Mouse (Mus musculus) layer of hippocampus, adult 9-11 months (tissue): ENCODE results near the gene Ldlrap1.

Experiments used
- DNase-seq: peaks from one replicate; pipeline ENCODE4 v3.0.0; 2022

Gene Ldlrap1

DNA sequence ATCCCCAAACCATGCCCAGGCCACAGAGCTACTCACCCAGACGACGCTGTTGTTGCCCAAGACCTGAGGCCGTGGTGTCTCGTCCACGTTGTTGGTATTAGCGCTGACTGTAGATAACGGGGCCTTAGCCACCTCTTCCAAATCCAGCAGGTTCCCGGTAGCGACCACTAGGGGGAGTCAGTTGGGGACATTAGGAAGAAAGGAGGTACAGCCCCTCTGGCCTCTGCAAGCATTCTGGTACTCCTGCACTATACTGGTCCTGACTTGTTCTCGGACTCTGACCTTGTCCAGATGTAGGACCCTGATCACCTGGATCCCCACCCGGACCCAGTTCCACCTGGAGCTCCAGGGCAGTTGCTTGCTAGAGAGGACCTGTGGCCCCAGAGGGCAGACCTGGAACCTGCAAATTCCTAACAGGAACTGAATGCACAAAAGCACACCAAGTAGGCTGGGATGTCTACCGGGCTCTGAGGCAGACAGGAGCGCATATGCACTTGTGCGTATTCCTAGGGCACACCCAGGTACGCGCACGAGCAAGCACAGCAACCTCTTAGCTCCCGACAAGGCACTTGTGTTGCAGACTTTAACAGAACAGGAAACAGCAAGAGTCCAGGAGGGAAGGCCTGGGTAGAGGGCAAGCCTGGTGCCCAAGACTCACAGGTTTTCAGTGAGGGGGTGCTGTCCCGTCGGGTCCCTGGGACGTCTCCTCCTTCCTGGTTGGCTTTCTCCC, 18.4 kb downstream of the Ldlrap1 start:
- DNase-seq: no peak

DNA sequence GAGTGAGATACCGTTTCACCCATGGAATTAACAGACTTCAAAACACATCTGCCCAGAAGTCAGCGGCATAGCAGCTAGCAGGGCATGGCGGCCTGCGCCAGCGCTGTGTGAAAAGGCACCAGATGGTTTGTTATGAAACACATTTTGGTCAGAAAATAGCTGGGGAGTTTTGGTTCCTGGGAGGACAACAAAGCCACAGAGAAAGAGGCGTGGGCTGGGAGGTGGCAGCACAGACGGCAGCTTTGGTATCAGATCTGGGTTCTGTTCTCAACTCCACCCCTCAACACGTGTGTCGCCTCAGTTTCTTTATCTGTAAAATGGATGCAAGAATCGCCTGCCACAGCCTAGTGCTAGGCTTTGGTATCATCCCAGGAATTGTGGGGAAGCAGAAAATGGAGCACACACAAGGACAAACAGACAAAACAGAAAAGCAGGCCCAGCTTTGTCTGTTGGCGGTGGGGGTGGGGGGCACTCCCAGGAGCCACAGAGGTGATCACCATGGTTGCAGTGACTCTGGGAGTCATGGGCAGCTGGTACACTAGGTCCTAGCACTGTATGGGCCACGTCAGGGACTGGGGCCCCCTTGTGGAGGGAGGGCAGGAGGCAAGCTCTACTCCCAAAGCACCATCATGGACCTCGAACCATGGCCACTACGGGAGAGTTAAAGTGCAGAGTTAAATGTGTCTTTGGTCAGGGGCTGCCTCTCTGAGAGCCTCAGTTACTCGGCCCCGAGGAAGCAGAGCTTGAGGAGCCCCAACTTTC, 21.7 kb downstream of the Ldlrap1 start:
- DNase-seq: peak; percentile 86

- DNase-seq: no peak
These were observed 23.8 kb downstream of the Ldlrap1 start for GRCm38 (mm10) chr4:134743881-134744633.

GRCm38 (mm10) chr4:134741949-134742348, 25.9 kb downstream of the Ldlrap1 start:
- DNase-seq: no peak

DNA sequence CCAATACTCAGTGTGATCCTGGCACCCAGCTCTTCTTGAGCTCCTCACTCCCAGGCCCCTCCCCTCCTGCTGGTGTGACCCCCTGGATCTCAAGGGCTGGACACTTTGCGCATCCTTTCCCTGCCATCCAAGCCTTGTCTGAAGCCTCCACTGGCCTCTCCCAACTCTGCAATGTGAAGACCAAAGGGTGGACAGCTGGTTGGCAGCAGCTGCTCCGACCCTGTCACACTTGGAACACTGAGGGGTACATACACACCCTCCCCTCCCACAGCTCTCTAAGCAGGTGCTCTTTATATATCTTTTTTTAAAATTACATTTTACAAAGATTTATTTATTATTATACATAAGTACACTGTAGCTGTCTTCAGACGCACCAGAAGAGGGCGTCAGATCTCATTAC, 27.6 kb downstream of the Ldlrap1 start:
- DNase-seq: no peak

DNA sequence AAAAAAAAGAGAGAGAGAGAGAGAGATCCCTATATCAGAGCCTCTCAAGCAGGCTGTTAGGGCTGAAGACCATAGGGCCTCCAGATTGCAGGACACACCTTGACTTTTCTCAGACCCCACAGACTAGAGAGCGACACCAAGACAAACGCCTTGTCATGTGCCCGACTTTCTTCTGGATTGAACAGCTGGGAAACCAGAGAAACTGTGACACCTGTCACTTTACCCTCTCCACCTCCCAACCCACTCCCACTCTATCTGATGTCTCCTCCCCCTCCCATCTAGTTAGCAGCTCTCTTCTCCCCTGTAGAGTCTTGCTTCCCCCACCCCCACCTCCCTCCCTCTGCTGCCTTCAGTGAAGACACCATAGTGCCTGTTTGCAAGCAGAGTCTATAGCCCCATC, 28.3 kb downstream of the Ldlrap1 start:
- no peak for DNase-seq

DNA sequence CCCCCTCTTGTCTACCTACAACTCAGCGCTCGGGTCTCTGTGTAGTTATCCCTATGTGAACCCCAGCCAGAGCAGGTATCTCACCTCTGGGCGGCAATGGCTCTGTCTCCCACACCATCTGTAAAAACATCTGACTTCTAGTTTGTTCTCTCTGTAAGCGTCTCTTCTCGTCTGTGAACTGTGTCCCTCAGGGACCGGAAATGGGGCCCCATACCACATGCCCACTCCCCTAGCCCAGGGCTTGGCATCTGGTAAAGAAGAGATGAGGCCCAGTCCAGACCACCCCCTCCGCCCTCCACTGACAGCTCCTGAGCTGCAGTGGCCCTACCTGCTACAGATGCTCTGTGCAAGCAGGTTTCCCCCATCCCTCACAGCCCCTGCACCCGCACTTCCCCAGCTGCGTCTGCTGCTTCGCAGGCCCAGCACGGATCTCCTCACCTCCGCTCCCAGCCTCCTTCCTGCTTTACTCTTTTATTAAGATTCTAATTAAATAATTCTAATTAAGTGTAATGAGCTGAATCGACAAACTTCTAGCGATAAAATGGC, 30.4 kb downstream of the Ldlrap1 start:
- no peak for DNase-seq

- DNase-seq: no peak
These were observed 31.7 kb downstream of the Ldlrap1 start for GRCm38 (mm10) chr4:134736147-134736546.

DNA sequence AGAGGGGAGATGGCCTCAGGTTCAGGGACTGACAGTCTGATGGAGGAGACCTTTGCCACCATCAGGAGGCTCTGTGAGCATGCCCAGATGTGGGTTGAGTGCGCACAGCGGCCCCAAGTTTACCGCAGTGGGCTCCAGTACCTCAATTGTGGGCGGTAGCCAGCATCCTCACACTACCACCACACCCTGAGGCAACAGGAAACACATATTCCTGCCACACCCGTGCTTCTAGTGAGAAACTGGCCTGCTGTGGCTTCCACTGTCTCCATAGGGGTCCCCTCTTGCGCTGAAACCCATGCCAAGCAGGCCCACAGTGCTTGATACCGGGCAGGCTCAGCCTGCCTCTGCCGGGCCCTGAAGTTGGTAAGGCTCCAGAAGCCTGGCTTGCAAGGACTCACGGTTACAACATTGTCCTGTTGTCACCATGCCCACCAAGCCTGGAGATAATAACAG, 33.2 kb downstream of the Ldlrap1 start:
- no peak for DNase-seq

- DNase-seq: no peak
These were observed 33.7 kb downstream of the Ldlrap1 start for GRCm38 (mm10) chr4:134734038-134734628.

GRCm38 (mm10) chr4:134733371-134733770, 34.5 kb downstream of the Ldlrap1 start:
- DNase-seq: no peak

DNA sequence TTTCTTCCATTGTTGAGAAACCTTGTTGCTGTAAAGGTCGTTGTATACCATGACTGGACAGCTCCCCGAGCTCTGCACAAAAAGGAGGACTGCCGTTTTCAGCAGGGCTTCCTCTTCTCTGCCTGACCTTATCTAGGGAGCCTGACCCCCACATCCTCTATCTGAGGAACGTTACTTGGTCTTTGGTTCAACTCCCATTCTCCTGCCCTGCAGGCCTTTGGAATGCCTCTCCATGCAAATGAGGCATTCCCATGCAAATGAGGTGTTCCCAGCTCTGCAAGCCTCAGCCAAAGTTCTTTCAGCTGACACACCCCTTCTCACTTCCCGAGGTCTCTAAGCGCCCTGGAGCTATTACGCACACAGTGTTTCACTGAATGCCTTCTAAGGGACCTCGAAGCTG, 37.7 kb downstream of the Ldlrap1 start:
- no peak for DNase-seq

DNA sequence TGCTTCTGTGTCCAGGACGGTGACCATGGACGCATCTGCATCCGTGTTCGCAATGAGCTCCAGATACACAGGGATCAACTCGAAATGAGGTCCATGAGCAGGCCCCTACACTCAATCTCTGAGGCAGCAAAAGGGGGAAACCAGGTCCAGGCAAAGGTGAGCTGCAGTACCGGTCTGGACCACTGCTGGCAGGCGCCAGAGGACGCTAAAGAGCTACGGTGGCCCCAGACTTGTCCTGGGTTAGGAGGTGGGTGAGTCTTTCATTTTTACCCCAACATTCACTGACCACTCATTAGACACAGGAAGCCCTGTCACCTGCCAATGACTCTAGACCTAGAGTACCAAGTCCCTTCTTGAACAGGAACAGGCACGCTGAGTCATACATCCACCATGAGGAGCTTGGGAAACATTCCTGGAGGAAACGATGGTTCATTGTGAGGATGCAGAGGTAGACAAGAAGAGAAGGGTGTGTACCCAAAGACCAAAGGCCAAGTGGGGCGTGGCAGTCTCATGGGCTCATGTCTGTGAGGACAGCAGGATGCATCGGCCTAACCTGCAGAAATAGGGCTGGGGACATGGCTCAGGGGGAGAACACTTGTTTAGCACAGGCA, 42.0 kb downstream of the Ldlrap1 start:
- DNase-seq: no peak

- DNase-seq: no peak
These were observed 42.9 kb downstream of the Ldlrap1 start for GRCm38 (mm10) chr4:134724974-134725373.

GRCm38 (mm10) chr4:134723251-134723650, 44.6 kb downstream of the Ldlrap1 start:
- DNase-seq: no peak

- no peak for DNase-seq
These were observed 46.7 kb downstream of the Ldlrap1 start for GRCm38 (mm10) chr4:134721076-134721475.

- DNase-seq: no peak
These were observed 47.5 kb downstream of the Ldlrap1 start for GRCm38 (mm10) chr4:134720371-134720770.

DNA sequence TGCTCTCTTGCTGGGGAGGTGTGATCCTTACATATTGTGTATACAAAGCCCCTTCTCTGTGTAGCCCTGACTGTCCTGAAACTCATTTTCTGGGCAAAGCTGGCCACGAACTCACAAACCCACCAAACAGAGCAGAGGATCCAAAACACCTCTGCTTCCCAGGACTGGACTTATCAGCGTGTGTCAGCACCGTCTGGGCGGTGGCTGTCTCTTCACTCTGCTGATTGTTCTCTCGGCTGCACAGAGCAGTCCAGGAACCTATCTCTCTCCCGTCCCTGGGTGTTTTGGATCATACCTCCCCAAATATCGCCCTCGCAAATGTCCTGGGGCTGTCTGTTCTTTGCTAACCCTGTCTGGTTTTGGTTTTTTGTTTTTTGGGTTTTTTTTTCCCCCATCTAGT, 48.3 kb downstream of the Ldlrap1 start:
- no peak for DNase-seq

- DNase-seq: peak; percentile 81
These were observed 53.9 kb downstream of the Ldlrap1 start for GRCm38 (mm10) chr4:134713937-134714336.

DNA sequence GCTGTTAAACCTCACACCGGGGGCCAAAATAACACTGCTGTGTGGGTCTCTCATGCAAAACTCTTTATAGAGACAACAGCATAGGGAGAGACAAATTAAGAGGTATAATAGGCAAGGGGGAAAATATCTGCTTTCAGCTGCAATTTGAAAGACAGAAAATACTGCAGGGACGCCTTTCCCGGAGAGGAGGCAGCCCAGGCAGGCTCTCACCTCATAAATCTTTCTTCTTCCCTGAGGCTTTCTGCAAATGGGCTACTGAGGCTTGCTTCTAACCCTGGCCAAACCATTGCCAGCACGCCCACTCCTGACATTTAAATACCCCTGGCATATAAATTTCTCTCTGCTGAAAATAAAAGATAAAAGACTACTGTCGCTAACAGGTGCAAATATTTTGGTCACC, 62.5 kb downstream of the Ldlrap1 start:
- DNase-seq: no peak

DNA sequence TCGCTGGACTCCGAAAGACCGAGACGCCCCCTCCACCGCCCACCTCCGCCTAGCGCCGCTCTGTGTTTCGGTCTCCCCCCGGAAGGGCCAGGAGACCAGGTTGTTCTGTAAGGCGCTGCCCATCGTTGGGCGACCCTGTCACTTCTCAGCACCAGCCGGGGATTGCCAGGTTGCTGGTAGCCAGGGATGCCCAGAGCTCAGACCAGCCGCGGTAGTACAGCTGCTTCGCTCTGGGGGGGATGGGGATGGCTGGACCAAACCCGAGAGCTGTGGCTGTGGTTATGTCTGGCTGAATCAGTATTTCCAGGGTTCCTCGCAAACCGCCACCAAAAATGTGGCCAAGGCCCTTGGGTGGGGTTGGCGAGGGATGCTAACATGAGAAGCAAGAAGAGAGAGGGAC, 63.2 kb downstream of the Ldlrap1 start:
- no peak for DNase-seq

- peak; percentile 98 for DNase-seq
These were observed 63.8 kb downstream of the Ldlrap1 start, which contains the start of gene Man1c1 for GRCm38 (mm10) chr4:134703835-134704546. TSS of gene Man1c1 (minus strand) at chr4:134704290.
